Mouse (Mus musculus) large intestine, adult 2 months (tissue): ENCODE results near the gene Tha1. TPM values are rescaled to one million over a fixed set of nuclear protein-coding genes. Genes with fewer than 3 reads are reported as not detected.

ENCODE experiments used
- DNase-seq: peaks from one replicate; pipeline ENCODE4 v3.0.0-alpha.2; 2012; ENCODE audit warnings: low read depth, low spot score
- WGBS: fragments of 180-500 bp; shearing (Covaris S2); methylation state at CpG from one replicate; pipeline ENCODE4 v1.1.7; 2018; 5-methylcytosine and 5-hydroxymethylcytosine counted together
- polyA plus RNA-seq: library from polyadenylated mRNA; depleted of rRNA; stranded (reverse); fragments of >200 nt; gene quantifications from 2 replicates; pipeline ENCODE4 v1.2.3, GENCODE M21; 2012; rRNA removed

The Tha1 gene
- polyA plus RNA-seq: 24.4 and 25.7 TPM in 2 replicates

GRCm38 (mm10) chr11:117872861-117873608 is at the start of gene Tha1:
Gene Tha1, minus strand, starts transcription at chr11:117873481.
- WGBS: 2% methylated on average over 51 of the region's 51 CpGs
- DNase-seq: peak; percentile 57

- WGBS: 33% methylated on average over 5 of the region's 5 CpGs
- DNase-seq: no peak
Observed at GRCm38 (mm10) chr11:117919211-117919610, 45.9 kb upstream of the Tha1 start.

- 79% methylated on average over 11 of the region's 11 CpGs for WGBS
- DNase-seq: no peak
Observed at GRCm38 (mm10) chr11:117918541-117918940, 45.3 kb upstream of the Tha1 start.

GRCm38 (mm10) chr11:117915837-117916236 is 42.6 kb upstream of the Tha1 start:
- no peak for DNase-seq
- WGBS: 97% methylated on average over 7 of the region's 7 CpGs

- 68% methylated on average over 1 of the region's 1 CpGs for WGBS
- no peak for DNase-seq
Observed at GRCm38 (mm10) chr11:117915341-117915740, 42.1 kb upstream of the Tha1 start.

- DNase-seq: no peak
- WGBS: 46% methylated on average over 12 of the region's 12 CpGs
Observed at GRCm38 (mm10) chr11:117914531-117914930, 41.2 kb upstream of the Tha1 start.

- WGBS: 26% methylated on average over 13 of the region's 13 CpGs
- peak; percentile 67 for DNase-seq
Observed at GRCm38 (mm10) chr11:117912684-117913352, 39.5 kb upstream of the Tha1 start.

- WGBS: 83% methylated on average over 8 of the region's 8 CpGs
Observed at GRCm38 (mm10) chr11:117909337-117909736, 36.1 kb upstream of the Tha1 start.

GRCm38 (mm10) chr11:117904442-117904841 is 31.2 kb upstream of the Tha1 start:
- WGBS: 75% methylated on average over 8 of the region's 8 CpGs
- DNase-seq: no peak

More at GRCm38 (mm10) chr11:117909337-117909736, 36.1 kb upstream of the Tha1 start:
- no peak for DNase-seq

GRCm38 (mm10) chr11:117902282-117902681 is 29.0 kb upstream of the Tha1 start:
- no peak for DNase-seq
- 85% methylated on average over 2 of the region's 2 CpGs for WGBS

- 20% methylated on average over 2 of the region's 2 CpGs for WGBS
- no peak for DNase-seq
Observed at GRCm38 (mm10) chr11:117896533-117896932, 23.3 kb upstream of the Tha1 start.

GRCm38 (mm10) chr11:117894676-117895075 is 21.4 kb upstream of the Tha1 start:
- no peak for DNase-seq
- 67% methylated on average over 10 of the region's 10 CpGs for WGBS

GRCm38 (mm10) chr11:117892199-117892598 is 18.9 kb upstream of the Tha1 start:
- DNase-seq: no peak
- 57% methylated on average over 6 of the region's 6 CpGs for WGBS

GRCm38 (mm10) chr11:117891581-117892175 is 18.4 kb upstream of the Tha1 start:
- 75% methylated on average over 19 of the region's 19 CpGs for WGBS
- no peak for DNase-seq

GRCm38 (mm10) chr11:117890519-117891282 is 17.4 kb upstream of the Tha1 start:
- no peak for DNase-seq
- WGBS: 54% methylated on average over 13 of the region's 13 CpGs

GRCm38 (mm10) chr11:117889887-117890340 is 16.6 kb upstream of the Tha1 start:
- WGBS: 51% methylated on average over 11 of the region's 11 CpGs
- DNase-seq: no peak

- 27% methylated on average over 33 of the region's 33 CpGs for WGBS
Observed at GRCm38 (mm10) chr11:117888853-117889822, 15.9 kb upstream of the Tha1 start.

GRCm38 (mm10) chr11:117888168-117888852 is 15.0 kb upstream of the Tha1 start:
- no peak for DNase-seq
- 33% methylated on average over 20 of the region's 20 CpGs for whole genome bisulfite sequencing

More at GRCm38 (mm10) chr11:117888853-117889822, 15.9 kb upstream of the Tha1 start:
- no peak for DNase-seq
